Mouse (Mus musculus) olfactory bulb, adult 2 months (tissue): ENCODE data around the gene 3110021N24Rik.

Experiments
- CTCF ChIP-seq: fragments of 200-500 bp; IDR thresholded peaks from 2 replicates; pipeline ENCODE4 v1.5.1; 2012; ENCODE audit warnings: low read depth, mild to moderate bottlenecking, low read length, moderate library complexity; ENCODE audit not compliant: insufficient read depth
- POLR2A ChIP-seq: fragments of 200-500 bp; IDR thresholded peaks from 2 replicates; pipeline ENCODE4 v1.6.1; 2012; ENCODE audit warnings: mild to moderate bottlenecking, low read depth, low read length, moderate library complexity; ENCODE audit not compliant: insufficient read depth

- TF ChIP-seq CTCF: no peak
- TF ChIP-seq POLR2A: no peak
Measured at GRCm38 (mm10) chr4:108793941-108794340, 74.5 kb downstream of the 3110021N24Rik start.
